Mouse (Mus musculus): ENCODE data around the gene Wdr81. TPM values are rescaled to one million over a fixed set of nuclear protein-coding genes. Genes with fewer than 3 reads are reported as not detected.

Gene Wdr81
- polyA plus RNA-seq (2015; fragmentation: Nextera tagmentation; extraction: Ambion mirVana): 5.9 and 7.2 TPM in 2 replicates

DNA sequence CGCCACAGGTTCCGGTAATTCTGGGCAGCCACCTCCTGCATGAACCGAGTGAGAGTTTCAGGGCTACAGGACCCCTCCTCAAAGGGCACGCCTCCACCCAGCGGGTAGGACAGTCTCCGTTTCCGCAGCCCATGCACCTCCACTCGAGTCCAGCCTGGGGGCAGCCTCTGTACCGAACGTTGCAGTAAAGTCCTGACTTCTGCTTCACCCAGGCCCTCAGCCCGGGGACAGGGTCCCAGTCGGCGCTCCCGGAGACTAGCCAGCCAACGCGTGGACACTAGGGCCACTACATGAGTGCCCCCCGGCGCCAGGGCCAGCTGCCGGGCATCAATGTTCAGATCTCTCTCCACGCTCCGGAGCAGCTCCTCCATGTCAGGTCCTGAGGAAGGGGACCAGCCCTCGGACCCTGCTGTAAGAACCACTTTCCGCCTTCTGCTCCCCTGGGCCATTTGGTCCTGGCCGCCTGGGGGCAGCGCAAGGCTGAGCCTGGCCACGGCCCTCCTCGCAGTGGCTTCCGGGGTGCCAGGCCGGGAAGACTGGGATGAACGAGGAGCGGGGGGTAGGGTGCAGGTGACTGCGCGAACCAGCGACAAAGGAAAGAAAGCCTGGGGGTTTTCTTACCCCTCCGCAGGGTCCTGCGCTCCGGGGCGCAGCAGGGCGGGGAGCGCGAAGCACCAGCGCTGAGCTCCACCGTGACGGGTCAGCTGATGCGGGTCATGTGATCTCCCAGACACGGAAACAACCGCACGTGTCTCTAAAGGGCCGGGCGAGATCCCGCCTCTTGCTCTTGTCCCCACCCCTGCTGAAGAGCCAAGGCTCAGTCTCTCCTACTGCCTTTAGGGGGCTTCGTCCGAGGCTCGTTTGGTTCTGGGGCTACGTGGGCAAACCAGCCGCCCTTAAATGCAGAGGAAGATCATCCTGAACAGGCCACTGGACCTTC is at the start of gene Wdr81:
Gene Wdr81, minus strand, starts transcription at position 727 of the 940 bp plus-strand sequence.
- H3K36me3 ChIP-seq (ENCODE audit: insufficient read depth, low read length): no peaks in the 10 kb centered on the region; the same call in 1 of the 2 replicates
- H3K27ac ChIP-seq (ENCODE audit: low read length): peak within 1 kb of the TSS; percentile 80
- no peaks in the 10 kb centered on the region for H3K27me3 ChIP-seq (replicated peaks; ENCODE audit: insufficient read depth, low read length)
- H3K9me3 ChIP-seq (ENCODE audit: low read length): no peaks in the 10 kb centered on the region
- peak within 1 kb of the TSS; percentile 39 for H3K9ac ChIP-seq (replicated peaks; ENCODE audit: low read depth)
- peak within 1 kb of the TSS; percentile 51 for H3K4me3 ChIP-seq (ENCODE audit: low read depth, low read length)
- 4% methylated on average over 55 of the region's 56 CpGs for WGBS
- TF ChIP-seq EP300 (IDR thresholded peaks at IDR 0.05) (no peak), CTCF (IDR thresholded peaks at IDR 0.05) (peak; percentile 75)
- H3K4me2 ChIP-seq (replicated peaks; ENCODE audit: low read depth, low read length): peak within 1 kb of the TSS; percentile 94
- peak; percentile 97 for DNase-seq (ENCODE audit: low spot score)
- H3K4me1 ChIP-seq (ENCODE audit: insufficient read depth, low read depth, low read length): peaks cover 13% of the 10 kb centered on the region; the same call in 1 of the 2 replicates
- ATAC-seq: peak; percentile 91

DNA sequence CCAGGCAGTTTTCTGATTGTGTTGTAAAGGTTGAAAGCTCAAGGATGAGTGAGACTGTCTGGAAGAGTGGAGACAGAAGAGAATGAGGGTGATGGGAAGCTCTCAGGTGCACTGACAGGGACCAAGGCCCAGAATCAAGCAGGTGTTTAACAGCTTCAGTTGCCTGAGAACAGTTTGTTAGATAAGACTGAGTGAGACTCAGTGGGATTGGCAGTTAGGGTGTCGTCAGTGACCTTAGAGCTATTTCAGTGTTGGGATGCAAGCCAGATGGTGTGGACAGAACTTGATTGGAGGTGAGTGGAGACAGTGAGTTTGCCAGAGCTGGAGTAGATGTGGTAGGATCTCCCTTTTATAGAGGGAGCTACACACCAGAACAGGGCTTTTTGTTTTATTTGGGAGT is 43.6 kb upstream of the Wdr81 start:
- Histone ChIP-seq H3K9me3 (ENCODE audit: low read length) (no peaks in the 10 kb centered on the region), H3K4me3 (ENCODE audit: low read depth, low read length) (no peak overlapping the region), H3K4me2 (replicated peaks; ENCODE audit: low read depth, low read length) (no peak overlapping the region), H3K27ac (ENCODE audit: low read length) (no peak overlapping the region), H3K4me1 (ENCODE audit: insufficient read depth, low read depth, low read length) (no peaks in the 10 kb centered on the region), H3K27me3 (replicated peaks; ENCODE audit: insufficient read depth, low read length) (no peaks in the 10 kb centered on the region), H3K36me3 (ENCODE audit: insufficient read depth, low read length) (peaks cover 92% of the 10 kb centered on the region), H3K9ac (replicated peaks; ENCODE audit: low read depth) (no peak overlapping the region)
- no peak for DNase-seq (ENCODE audit: low spot score)
- no peak for ATAC-seq
- TF ChIP-seq CTCF (IDR thresholded peaks at IDR 0.05): no peak
- WGBS: 68% methylated on average over 1 of the region's 1 CpGs

DNA sequence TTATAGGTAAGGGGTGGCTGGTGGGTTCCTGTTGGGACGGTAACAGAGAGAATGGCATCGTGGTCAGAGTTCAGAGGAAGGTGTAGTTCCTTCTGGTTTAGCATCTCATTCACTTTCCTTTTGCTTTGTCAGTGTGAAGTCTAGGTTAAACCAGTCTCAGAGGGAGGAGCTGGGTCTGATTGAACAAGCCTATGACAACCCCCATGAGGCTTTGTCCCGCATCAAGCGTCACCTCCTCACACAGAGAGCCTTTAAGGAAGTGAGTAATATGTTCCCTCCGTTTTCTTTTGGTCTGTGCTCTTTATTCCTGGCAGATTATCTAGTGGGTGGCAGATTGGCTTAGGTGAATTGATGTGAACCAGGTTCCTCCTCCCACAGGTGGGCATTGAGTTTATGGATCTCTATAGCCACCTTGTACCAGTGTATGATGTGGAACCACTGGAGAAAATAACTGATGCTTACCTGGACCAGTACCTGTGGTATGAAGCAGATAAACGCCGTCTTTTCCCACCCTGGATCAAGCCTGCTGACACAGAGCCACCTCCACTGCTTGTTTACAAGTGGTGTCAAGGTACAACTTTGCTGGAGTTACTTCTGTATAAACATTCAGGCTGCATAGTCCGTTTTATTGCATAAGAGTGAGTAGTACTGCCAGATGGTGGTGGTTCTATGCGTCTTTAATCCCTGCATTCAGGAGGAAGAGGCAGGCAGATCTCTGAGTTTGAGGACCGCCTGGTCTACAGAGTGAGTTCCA is 40.0 kb upstream of the Wdr81 start:
- no peak for TF ChIP-seq CTCF (IDR thresholded peaks at IDR 0.05)
- TF ChIP-seq EP300 (IDR thresholded peaks at IDR 0.05): no peak
- Histone ChIP-seq H3K4me1 (ENCODE audit: insufficient read depth, low read depth, low read length) (no peaks in the 10 kb centered on the region), H3K9ac (replicated peaks; ENCODE audit: low read depth) (no peak overlapping the region), H3K27me3 (replicated peaks; ENCODE audit: insufficient read depth, low read length) (no peaks in the 10 kb centered on the region), H3K9me3 (ENCODE audit: low read length) (no peaks in the 10 kb centered on the region), H3K36me3 (ENCODE audit: insufficient read depth, low read length) (peaks cover 89% of the 10 kb centered on the region), H3K4me2 (replicated peaks; ENCODE audit: low read depth, low read length) (no peak overlapping the region), H3K4me3 (ENCODE audit: low read depth, low read length) (no peak overlapping the region), H3K27ac (ENCODE audit: low read length) (no peak overlapping the region)
- ATAC-seq (no peak), DNase-seq (ENCODE audit: low spot score) (no peak)
- WGBS: 88% methylated on average over 10 of the region's 10 CpGs

DNA sequence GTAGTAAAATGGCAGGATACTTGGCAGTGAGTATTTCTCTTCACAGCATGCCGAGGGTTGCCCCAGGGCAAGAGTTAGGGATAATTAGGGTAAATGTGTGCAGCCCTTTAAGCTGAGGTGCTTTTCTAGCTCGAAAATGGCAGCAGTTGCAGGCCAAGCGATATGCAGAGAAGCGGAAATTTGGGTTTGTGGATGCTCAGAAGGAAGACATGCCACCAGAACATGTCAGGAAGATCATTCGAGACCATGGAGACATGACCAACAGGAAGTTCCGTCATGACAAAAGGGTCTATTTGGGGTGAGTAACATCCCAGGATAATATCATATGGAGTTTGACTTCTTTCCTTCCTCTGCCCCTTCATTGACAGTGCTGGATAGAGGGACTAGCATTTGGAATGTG is 33.0 kb upstream of the Wdr81 start:
- no peaks in the 10 kb centered on the region for H3K9me3 ChIP-seq (ENCODE audit: low read length)
- ATAC-seq: no peak
- H3K36me3 ChIP-seq (ENCODE audit: insufficient read depth, low read length): peaks cover 27% of the 10 kb centered on the region
- DNase-seq (ENCODE audit: low spot score): no peak
- peak overlapping the region; percentile 69 for H3K4me2 ChIP-seq (replicated peaks; ENCODE audit: low read depth, low read length)
- no peak for TF ChIP-seq EP300 (IDR thresholded peaks at IDR 0.05)
- no peak for TF ChIP-seq CTCF (IDR thresholded peaks at IDR 0.05)
- WGBS: 23% methylated on average over 6 of the region's 6 CpGs
- H3K27me3 ChIP-seq (replicated peaks; ENCODE audit: insufficient read depth, low read length): no peaks in the 10 kb centered on the region
- H3K4me3 ChIP-seq (ENCODE audit: low read depth, low read length): peak overlapping the region; percentile 97
- no peak overlapping the region for H3K27ac ChIP-seq (ENCODE audit: low read length)
- H3K9ac ChIP-seq (replicated peaks; ENCODE audit: low read depth): peak overlapping the region; percentile 98
- peaks cover 7% of the 10 kb centered on the region for H3K4me1 ChIP-seq (ENCODE audit: insufficient read depth, low read depth, low read length)

DNA sequence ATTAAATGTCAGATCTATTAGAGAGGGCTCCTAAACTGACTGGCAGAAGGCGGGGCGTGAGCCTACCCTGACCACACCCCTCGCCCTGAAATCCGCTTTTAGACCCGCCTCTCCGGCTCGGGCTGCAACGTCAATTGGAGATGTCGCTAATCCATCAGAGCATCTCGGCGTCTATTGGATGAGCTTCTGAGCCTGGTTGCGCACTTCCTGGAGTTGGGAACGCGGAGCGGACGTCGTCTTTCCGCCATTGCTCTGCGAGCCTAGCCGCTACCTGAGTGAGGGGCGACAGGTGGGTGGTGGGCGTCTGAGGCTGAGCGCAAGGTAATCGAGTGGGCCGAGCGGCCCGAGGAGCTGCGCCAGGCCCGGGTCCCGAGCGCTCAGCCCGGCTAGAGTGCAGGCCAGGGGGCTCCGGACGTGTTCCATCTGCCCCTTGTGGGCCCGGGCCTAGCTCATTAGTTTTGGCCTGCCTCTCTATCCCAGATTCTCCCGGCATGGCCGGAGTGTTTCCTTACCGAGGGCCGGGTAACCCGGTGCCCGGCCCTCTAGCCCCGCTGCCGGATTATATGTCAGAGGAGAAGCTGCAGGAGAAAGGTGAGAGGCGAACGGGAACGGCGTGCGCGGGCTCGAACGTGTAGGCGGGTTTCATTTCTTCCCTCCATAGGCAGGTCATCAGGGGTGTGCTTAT is 32.2 kb upstream of the Wdr81 start, which contains the start of gene Prpf8:
Gene Prpf8, plus strand, starts transcription at position 216 of the 685 bp plus-strand sequence.
- Histone ChIP-seq H3K27me3 (replicated peaks; ENCODE audit: insufficient read depth, low read length) (no peaks in the 10 kb centered on the region), H3K9ac (replicated peaks; ENCODE audit: low read depth) (peak within 1 kb of the TSS; percentile 98), H3K4me3 (ENCODE audit: low read depth, low read length) (peak within 1 kb of the TSS; percentile 97), H3K27ac (ENCODE audit: low read length) (peak within 1 kb of the TSS; percentile 78), H3K4me2 (replicated peaks; ENCODE audit: low read depth, low read length) (peak within 1 kb of the TSS; percentile 69), H3K9me3 (ENCODE audit: low read length) (no peaks in the 10 kb centered on the region), H3K4me1 (ENCODE audit: insufficient read depth, low read depth, low read length) (peaks cover 7% of the 10 kb centered on the region), H3K36me3 (ENCODE audit: insufficient read depth, low read length) (peaks cover 19% of the 10 kb centered on the region)
- ATAC-seq (peak; percentile 100), DNase-seq (ENCODE audit: low spot score) (peak; percentile 100)
- 1% methylated on average over 52 of the region's 52 CpGs for WGBS
- TF ChIP-seq CTCF (IDR thresholded peaks at IDR 0.05) (no peak), EP300 (IDR thresholded peaks at IDR 0.05) (no peak)
